Mouse (Mus musculus): ENCODE measurements around the gene Mis18a.

- no peak for TF ChIP-seq CTCF (IDR thresholded peaks at IDR 0.05; ENCODE audit: low read depth)
- no peak for TF ChIP-seq EP300 (optimal IDR thresholded peaks at IDR 0.05)
These were observed 22.9 kb downstream of the Mis18a start for GRCm38 (mm10) chr16:90704161-90704825.

All from stomach, postnatal 0 days (tissue).